Mouse (Mus musculus): ENCODE results near the gene Qrsl1. TPM values are rescaled to one million over a fixed set of nuclear protein-coding genes. Genes with fewer than 3 reads are reported as not detected.

Gene Qrsl1
- polyA plus RNA-seq, 1 experiment = 12.4 TPM

DNA sequence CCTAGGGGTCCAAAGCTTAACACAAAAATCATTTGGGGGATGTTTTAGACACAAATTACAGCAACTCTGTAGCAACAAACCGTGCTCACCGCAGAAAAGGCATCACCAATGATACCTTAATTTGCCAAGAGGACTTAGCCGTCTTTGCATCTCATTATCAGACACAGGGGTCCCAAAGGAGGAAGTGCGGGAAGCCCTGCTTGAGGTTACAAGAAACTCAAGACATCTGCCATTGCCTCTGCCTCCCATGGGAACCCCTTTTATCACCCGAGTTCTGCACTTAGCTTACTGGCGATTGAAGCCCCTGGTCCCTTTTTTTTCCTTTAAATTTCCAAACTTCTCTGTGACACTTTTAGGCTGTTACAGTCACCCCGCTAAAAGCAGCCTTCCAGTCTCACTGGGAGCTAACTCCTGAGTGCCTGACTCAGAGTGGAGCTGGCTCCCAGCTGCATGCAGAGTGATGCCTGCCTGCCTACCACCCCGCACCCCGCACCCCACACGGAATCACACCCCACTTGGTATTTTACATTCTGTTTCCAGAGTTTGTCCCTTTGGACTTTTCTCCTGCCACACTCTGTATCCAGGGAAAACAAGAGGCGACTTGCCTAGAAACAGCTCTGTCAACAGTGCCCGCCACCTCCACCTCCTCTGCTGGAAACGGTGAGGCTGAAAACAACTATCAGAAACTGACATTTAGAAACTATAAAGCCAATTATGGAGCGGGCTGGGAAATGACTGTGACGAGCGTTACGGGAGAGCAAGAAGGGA lies 71.1 kb downstream of the Qrsl1 start:
- no peak overlapping the region for H3K4me3 ChIP-seq (ENCODE audit: insufficient read depth, low read depth, low read length)
- no peaks in the 10 kb centered on the region for H3K4me1 ChIP-seq (ENCODE audit: control insufficient read depth, insufficient read depth, insufficient read length, low read length)
- H3K27ac ChIP-seq (replicated peaks; ENCODE audit: low read depth, low read length) = no peak overlapping the region

GRCm38 (mm10) chr10:43828686-43829015 lies 72.9 kb downstream of the Qrsl1 start:
- no peak overlapping the region for H3K4me3 ChIP-seq (ENCODE audit: insufficient read depth, low read depth, low read length)
- H3K27ac ChIP-seq (replicated peaks; ENCODE audit: low read depth, low read length) = no peak overlapping the region
- H3K4me1 ChIP-seq (ENCODE audit: control insufficient read depth, insufficient read depth, insufficient read length, low read length) = no peaks in the 10 kb centered on the region

DNA sequence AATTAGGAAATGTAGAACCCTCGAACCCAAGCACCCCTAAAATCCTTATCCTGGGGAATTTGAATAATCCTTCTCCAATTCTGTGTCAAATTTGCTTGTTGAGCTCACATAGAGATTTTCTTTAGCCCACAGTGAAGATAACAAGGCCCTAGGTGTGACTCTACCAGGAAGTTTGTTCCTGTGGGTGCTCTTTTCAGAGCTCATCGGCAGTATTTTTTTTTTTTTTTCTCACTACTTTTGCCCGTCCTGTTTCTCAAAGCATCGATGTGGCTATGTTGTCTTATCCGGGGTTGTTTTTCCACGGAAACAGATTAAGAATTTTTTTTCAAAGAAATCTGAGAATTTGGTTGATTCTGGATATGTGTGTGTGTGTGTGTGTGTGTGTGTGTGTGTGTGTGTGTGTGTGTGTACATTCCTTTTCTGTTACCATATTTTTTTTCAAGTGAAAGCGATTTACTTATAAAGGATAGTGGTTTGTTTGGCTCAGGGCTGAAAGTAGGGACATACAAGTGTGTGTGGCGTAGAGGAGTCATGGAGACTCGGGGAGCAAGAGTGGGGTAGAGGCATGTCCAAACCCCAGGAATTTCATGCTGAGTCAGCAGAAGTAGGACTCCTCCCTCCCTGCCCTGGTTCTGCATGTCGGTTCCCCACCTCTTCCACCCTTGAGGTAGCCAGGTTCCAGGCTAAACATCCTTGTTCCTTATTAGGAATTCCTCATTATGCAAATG lies 73.4 kb downstream of the Qrsl1 start:
- Histone ChIP-seq H3K27ac (replicated peaks; ENCODE audit: low read depth, low read length) (no peak overlapping the region), H3K4me1 (ENCODE audit: control insufficient read depth, insufficient read depth, insufficient read length, low read length) (no peaks in the 10 kb centered on the region), H3K4me3 (ENCODE audit: insufficient read depth, low read depth, low read length) (no peak overlapping the region)

DNA sequence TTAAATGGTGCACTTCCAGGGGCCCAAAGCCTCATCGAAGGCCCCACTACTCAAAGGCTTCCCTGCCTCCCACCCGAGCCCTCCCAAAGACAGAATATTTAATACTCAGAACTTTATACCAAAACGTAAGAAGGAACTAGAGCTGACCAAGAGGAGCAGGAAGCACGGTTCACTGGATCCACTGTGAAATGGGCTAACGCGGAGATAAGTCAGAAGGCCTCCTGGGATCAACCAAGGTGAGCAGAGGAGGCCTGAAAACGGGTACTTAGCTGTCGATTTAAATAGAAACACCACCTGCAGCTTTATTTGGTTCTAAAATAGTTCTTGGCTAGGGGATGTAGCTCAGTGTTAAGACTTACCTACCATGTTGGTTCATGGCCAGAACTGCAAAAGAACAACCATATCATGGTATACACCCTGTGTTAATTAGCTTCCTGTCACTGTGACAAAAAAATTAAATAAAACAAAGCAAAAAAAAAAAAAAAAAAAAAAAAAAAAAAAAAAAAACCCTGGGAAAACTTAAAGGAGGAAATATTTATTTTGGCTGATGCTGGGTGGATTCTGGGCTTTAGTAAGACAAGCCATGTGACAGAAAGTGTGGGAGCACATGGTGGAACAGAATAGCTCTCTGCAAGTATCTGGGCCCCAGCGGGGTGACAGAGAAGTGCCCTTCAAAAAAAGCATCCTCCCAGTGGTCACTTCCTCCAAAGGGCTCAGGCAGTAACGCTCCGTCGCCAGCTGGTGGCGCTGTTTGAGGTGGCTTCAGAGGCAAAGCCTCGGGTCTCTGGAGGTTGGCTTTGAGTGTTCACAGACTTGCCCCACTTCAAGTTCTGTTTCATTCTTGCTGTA lies 74.5 kb downstream of the Qrsl1 start:
- H3K27ac ChIP-seq (replicated peaks; ENCODE audit: low read depth, low read length) = no peak overlapping the region
- no peak overlapping the region for H3K4me3 ChIP-seq (ENCODE audit: insufficient read depth, low read depth, low read length)
- no peaks in the 10 kb centered on the region for H3K4me1 ChIP-seq (ENCODE audit: control insufficient read depth, insufficient read depth, insufficient read length, low read length)

GRCm38 (mm10) chr10:43825696-43826095 lies 75.8 kb downstream of the Qrsl1 start:
- no peaks in the 10 kb centered on the region for H3K4me1 ChIP-seq (ENCODE audit: control insufficient read depth, insufficient read depth, insufficient read length, low read length)
- H3K27ac ChIP-seq (replicated peaks; ENCODE audit: low read depth, low read length) = no peak overlapping the region
- no peak overlapping the region for H3K4me3 ChIP-seq (ENCODE audit: insufficient read depth, low read depth, low read length)

- H3K4me3 ChIP-seq (ENCODE audit: insufficient read depth, low read depth, low read length) = no peak overlapping the region
- no peak overlapping the region for H3K27ac ChIP-seq (replicated peaks; ENCODE audit: low read depth, low read length)
- H3K4me1 ChIP-seq (ENCODE audit: control insufficient read depth, insufficient read depth, insufficient read length, low read length) = no peaks in the 10 kb centered on the region
Observed at GRCm38 (mm10) chr10:43824713-43825112, 76.8 kb downstream of the Qrsl1 start.

Other genes with a start within 250 kb of the Qrsl1 start
- 41.7 and 45.4 TPM in 2 replicates for gene Rtn4ip1, start 62 bp upstream of the Qrsl1 start, polyA plus RNA-seq (2012; ENCODE audit: insufficient read depth, insufficient read length, missing spikeins)
- gene Crybg1, start 247.1 kb upstream of the Qrsl1 start, polyA plus RNA-seq (2012; ENCODE audit: insufficient read depth, insufficient read length, missing spikeins) = 1.3 and 1.6 TPM in 2 replicates